Mouse (Mus musculus) ES-E14 (cell line): ENCODE data around the gene Ctrb1.

Experiments used
- CHD2 ChIP-seq: IDR thresholded peaks from 2 replicates; pipeline ENCODE4 v1.6.1; 2014; ENCODE audit warnings: mild to moderate bottlenecking, low read depth, low read length, inconsistent platforms
- HCFC1 ChIP-seq: IDR thresholded peaks from 2 replicates; pipeline ENCODE4 v1.6.1; 2012; ENCODE audit warnings: low read length, inconsistent platforms, borderline replicate concordance; ENCODE audit not compliant: insufficient read depth
- MAFK ChIP-seq: IDR thresholded peaks from 2 replicates; pipeline ENCODE4 v1.6.1; 2014; ENCODE audit warnings: mild to moderate bottlenecking, low read depth, low read length, inconsistent platforms; ENCODE audit not compliant: insufficient read depth
- ZNF384 ChIP-seq: IDR thresholded peaks from 2 replicates; pipeline ENCODE4 v1.6.1; 2012; ENCODE audit warnings: low read depth, low read length, inconsistent platforms

GRCm38 (mm10) chr8:111735791-111736190, 45.0 kb upstream of the Ctrb1 start:
- TF ChIP-seq HCFC1 (no peak), CHD2 (no peak), ZNF384 (no peak), MAFK (no peak)
